Mouse (Mus musculus): ENCODE measurements around the gene Bcat2.

GRCm38 (mm10) chr7:45616277-45616676, 46.3 kb downstream of the Bcat2 start:
- TF ChIP-seq CTCF (IDR thresholded peaks at IDR 0.05; ENCODE audit: low read depth, low read length) (no peak), POLR2A (IDR thresholded peaks at IDR 0.05; ENCODE audit: extremely low read depth, insufficient read depth, low read length) (no peak)

All from liver, adult 2 months (tissue).